Mouse (Mus musculus): Measurements from ENCODE around the gene Tub. TPM values are rescaled to one million over a fixed set of nuclear protein-coding genes. Genes with fewer than 3 reads are reported as not detected.
A peak's percentile ranks its signal among the peaks of the same experiment; 100 is the strongest.

Tub gene
- total RNA-seq, 2 experiments from 2014 or later, result 0.35 to 0.41 TPM

- DNase-seq, result no peak
Measured at GRCm38 (mm10) chr7:108985934-108986708, 36.0 kb downstream of the Tub start.

GRCm38 (mm10) chr7:108991207-108991606 lies 41.1 kb downstream of the Tub start:
- DNase-seq, result no peak

GRCm38 (mm10) chr7:108993230-108993629 lies 43.1 kb downstream of the Tub start:
- DNase-seq, result peak; percentile 80 to 88

GRCm38 (mm10) chr7:108993881-108994291 lies 43.7 kb downstream of the Tub start:
- DNase-seq, result peak; percentile 36 to 63

- DNase-seq, result no peak
Measured at GRCm38 (mm10) chr7:108996156-108996555, 46.0 kb downstream of the Tub start.

GRCm38 (mm10) chr7:109000315-109000954 lies 50.3 kb downstream of the Tub start:
- no peak for DNase-seq

GRCm38 (mm10) chr7:109001971-109002370 lies 51.8 kb downstream of the Tub start:
- DNase-seq, result no peak

- DNase-seq, result no peak
Measured at GRCm38 (mm10) chr7:109003653-109004052, 53.5 kb downstream of the Tub start.

- DNase-seq, result no peak
Measured at GRCm38 (mm10) chr7:109009260-109009659, 59.1 kb downstream of the Tub start.

GRCm38 (mm10) chr7:109010720-109011595 lies 60.8 kb downstream of the Tub start:
- no peak for DNase-seq

- DNase-seq, result no peak
Measured at GRCm38 (mm10) chr7:109011596-109012180, 61.5 kb downstream of the Tub start.

- no peak for DNase-seq
Measured at GRCm38 (mm10) chr7:109012575-109012974, 62.4 kb downstream of the Tub start.

GRCm38 (mm10) chr7:109012998-109013625 lies 63.0 kb downstream of the Tub start:
- no peak for DNase-seq

GRCm38 (mm10) chr7:109014851-109015250 lies 64.7 kb downstream of the Tub start:
- no peak for DNase-seq

- DNase-seq, result no peak
Measured at GRCm38 (mm10) chr7:109016378-109016923, 66.3 kb downstream of the Tub start.

- DNase-seq, result no peak
Measured at GRCm38 (mm10) chr7:109019243-109019642, 69.1 kb downstream of the Tub start.

GRCm38 (mm10) chr7:109021428-109021827 lies 71.3 kb downstream of the Tub start:
- peak; percentile 41 to 70 for DNase-seq

GRCm38 (mm10) chr7:109025743-109026142 lies 75.6 kb downstream of the Tub start:
- DNase-seq, result no peak

GRCm38 (mm10) chr7:109026976-109027375 lies 76.8 kb downstream of the Tub start:
- no peak for DNase-seq

GRCm38 (mm10) chr7:109027721-109028120 lies 77.6 kb downstream of the Tub start:
- DNase-seq, result no peak

- DNase-seq, result peak; percentile 45 to 82
Measured at GRCm38 (mm10) chr7:109028204-109028603, 78.1 kb downstream of the Tub start.
